Mouse (Mus musculus): Measurements from ENCODE around the gene Gpnmb. TPM values are rescaled to one million over a fixed set of nuclear protein-coding genes. Genes with fewer than 3 reads are reported as not detected.

The Gpnmb gene
- polyA plus RNA-seq, 1 experiment from 2014 or later, result 0.28 TPM

DNA sequence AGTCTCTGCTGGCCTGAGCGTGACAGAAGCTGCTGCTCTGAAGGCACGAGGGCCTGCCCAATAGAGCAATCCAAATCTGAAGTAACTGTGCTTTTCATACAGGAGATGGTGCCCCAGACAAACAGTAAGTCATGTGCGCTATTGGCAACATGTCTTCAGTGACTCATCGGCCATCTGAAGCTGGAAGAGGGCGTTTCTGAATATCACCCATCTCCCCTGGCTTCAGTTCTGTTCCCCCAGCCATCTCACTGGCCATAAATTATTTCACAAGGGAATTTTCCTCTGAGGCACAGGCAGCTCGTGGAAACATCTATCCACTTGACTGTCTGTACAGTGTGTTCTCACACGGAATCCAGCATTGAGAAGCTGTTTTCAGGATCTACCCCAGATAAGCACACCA is 60.1 kb downstream of the Gpnmb start:
- ATAC-seq (ENCODE audit: low FRiP score, low TSS enrichment), result no peak
- H3K27ac ChIP-seq (ENCODE audit: low read depth, low read length), result no peak overlapping the region
- WGBS, result 79% methylated on average over 7 of the region's 7 CpGs
- no peak overlapping the region for H3K4me2 ChIP-seq (replicated peaks; ENCODE audit: low read depth, low read length)
- H3K4me3 ChIP-seq (ENCODE audit: low read length), result no peak overlapping the region
- no peaks in the 10 kb centered on the region for H3K9me3 ChIP-seq (ENCODE audit: control insufficient read depth, low read length)
- H3K36me3 ChIP-seq (ENCODE audit: control insufficient read depth, insufficient read depth, low read length), result peaks cover 66% of the 10 kb centered on the region
- H3K27me3 ChIP-seq (ENCODE audit: control insufficient read depth, insufficient read depth, low read length), result no peaks in the 10 kb centered on the region
- H3K9ac ChIP-seq (ENCODE audit: low read depth, low read length), result no peak overlapping the region
- H3K4me1 ChIP-seq (ENCODE audit: control insufficient read depth, insufficient read depth, low read length), result peaks cover 3% of the 10 kb centered on the region; the same call in 1 of the 2 replicates

DNA sequence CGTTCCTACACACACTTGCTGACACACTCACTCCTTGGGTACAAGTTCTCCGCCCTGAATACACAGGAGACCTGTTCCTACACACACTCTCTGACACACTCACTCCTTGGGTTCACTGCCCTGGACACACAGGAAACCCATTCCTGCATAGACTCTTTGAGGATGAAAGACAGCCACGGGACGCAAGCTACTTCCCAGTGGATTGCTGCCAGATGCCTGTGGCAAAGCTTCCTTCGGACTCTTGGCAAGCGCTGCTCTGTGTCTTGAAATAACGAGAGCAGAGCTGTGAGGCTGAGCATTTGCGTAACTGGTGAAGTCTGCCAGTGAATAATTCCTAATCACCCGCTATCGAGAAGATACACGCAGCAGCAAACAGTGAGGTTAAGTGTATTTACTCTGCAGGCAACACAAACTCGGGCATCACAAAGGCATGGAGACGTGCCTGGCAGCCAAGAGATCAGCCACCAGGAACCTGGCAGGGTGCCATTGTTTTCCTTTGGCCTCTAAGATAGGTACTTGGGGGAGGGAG is 60.7 kb downstream of the Gpnmb start:
- Histone ChIP-seq H3K27me3 (ENCODE audit: control insufficient read depth, insufficient read depth, low read length) (no peaks in the 10 kb centered on the region), H3K4me2 (replicated peaks; ENCODE audit: low read depth, low read length) (no peak overlapping the region), H3K27ac (ENCODE audit: low read depth, low read length) (no peak overlapping the region; the same call in 1 of the 2 replicates), H3K9ac (ENCODE audit: low read depth, low read length) (no peak overlapping the region), H3K9me3 (ENCODE audit: control insufficient read depth, low read length) (no peaks in the 10 kb centered on the region), H3K4me1 (ENCODE audit: control insufficient read depth, insufficient read depth, low read length) (peaks cover 3% of the 10 kb centered on the region; the same call in 1 of the 2 replicates), H3K36me3 (ENCODE audit: control insufficient read depth, insufficient read depth, low read length) (peaks cover 62% of the 10 kb centered on the region), H3K4me3 (ENCODE audit: low read length) (no peak overlapping the region)
- WGBS, result 73% methylated on average over 13 of the region's 13 CpGs
- no peak for ATAC-seq (ENCODE audit: low FRiP score, low TSS enrichment)

DNA sequence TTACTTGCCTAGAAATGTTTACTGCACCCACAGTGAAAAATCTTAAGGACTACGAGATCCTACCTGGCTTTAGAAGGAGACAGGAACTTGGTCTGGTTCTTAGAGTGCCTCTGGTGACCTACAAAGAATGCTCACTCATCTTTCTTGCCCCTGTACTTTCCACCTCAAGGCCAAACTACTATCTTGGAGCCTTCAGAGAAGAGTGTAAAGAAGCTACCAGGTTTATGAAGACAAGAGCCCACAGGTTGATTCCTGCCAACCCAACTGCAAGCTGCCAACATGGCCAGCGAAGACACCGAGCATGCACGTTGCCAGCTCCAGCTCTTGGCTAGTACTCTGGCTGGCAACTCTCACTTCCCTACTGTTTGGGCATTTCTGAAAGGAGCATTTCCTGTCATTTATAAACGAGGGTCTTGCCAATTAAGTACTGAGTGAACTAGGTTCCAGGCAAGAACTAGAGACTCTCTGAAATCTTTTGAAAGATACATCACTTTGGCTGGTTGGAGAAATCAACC is 61.3 kb downstream of the Gpnmb start:
- no peak overlapping the region for H3K9ac ChIP-seq (ENCODE audit: low read depth, low read length)
- no peak overlapping the region for H3K4me2 ChIP-seq (replicated peaks; ENCODE audit: low read depth, low read length)
- H3K27ac ChIP-seq (ENCODE audit: low read depth, low read length), result no peak overlapping the region; the same call in 1 of the 2 replicates
- H3K9me3 ChIP-seq (ENCODE audit: control insufficient read depth, low read length), result no peaks in the 10 kb centered on the region
- no peaks in the 10 kb centered on the region for H3K27me3 ChIP-seq (ENCODE audit: control insufficient read depth, insufficient read depth, low read length)
- ATAC-seq (ENCODE audit: low FRiP score, low TSS enrichment), result no peak
- no peak overlapping the region for H3K4me3 ChIP-seq (ENCODE audit: low read length)
- H3K36me3 ChIP-seq (ENCODE audit: control insufficient read depth, insufficient read depth, low read length), result peaks cover 62% of the 10 kb centered on the region
- 91% methylated on average over 5 of the region's 5 CpGs for WGBS
- H3K4me1 ChIP-seq (ENCODE audit: control insufficient read depth, insufficient read depth, low read length), result peaks cover 3% of the 10 kb centered on the region; the same call in 1 of the 2 replicates

DNA sequence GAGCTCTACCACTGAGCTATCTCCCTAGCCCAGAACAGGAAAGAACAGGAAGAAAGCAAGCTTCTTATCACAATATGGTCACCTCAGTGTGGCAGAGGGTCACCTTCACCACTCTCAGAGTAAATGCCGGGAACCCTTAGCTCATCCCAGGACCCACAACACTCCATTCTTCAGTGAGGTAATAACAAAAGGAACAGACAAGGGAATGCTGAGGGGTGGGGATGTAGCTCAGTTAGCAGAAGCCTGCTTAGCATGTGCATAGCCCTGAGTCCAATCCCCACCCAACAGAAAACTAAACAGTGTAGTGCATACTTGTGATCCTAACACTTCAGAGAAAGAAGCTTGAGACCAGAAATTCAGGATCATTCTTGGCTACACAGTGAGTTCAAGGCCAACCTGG is 62.7 kb downstream of the Gpnmb start:
- no peak overlapping the region for H3K4me3 ChIP-seq (ENCODE audit: low read length)
- no peaks in the 10 kb centered on the region for H3K27me3 ChIP-seq (ENCODE audit: control insufficient read depth, insufficient read depth, low read length)
- H3K9ac ChIP-seq (ENCODE audit: low read depth, low read length), result no peak overlapping the region
- peaks cover 59% of the 10 kb centered on the region for H3K36me3 ChIP-seq (ENCODE audit: control insufficient read depth, insufficient read depth, low read length)
- no peak overlapping the region for H3K27ac ChIP-seq (ENCODE audit: low read depth, low read length)
- H3K9me3 ChIP-seq (ENCODE audit: control insufficient read depth, low read length), result no peaks in the 10 kb centered on the region
- no peak for ATAC-seq (ENCODE audit: low FRiP score, low TSS enrichment)
- WGBS, result 91% methylated on average over 1 of the region's 1 CpGs
- H3K4me1 ChIP-seq (ENCODE audit: control insufficient read depth, insufficient read depth, low read length), result peaks cover 3% of the 10 kb centered on the region; the same call in 1 of the 2 replicates
- H3K4me2 ChIP-seq (replicated peaks; ENCODE audit: low read depth, low read length), result no peak overlapping the region

DNA sequence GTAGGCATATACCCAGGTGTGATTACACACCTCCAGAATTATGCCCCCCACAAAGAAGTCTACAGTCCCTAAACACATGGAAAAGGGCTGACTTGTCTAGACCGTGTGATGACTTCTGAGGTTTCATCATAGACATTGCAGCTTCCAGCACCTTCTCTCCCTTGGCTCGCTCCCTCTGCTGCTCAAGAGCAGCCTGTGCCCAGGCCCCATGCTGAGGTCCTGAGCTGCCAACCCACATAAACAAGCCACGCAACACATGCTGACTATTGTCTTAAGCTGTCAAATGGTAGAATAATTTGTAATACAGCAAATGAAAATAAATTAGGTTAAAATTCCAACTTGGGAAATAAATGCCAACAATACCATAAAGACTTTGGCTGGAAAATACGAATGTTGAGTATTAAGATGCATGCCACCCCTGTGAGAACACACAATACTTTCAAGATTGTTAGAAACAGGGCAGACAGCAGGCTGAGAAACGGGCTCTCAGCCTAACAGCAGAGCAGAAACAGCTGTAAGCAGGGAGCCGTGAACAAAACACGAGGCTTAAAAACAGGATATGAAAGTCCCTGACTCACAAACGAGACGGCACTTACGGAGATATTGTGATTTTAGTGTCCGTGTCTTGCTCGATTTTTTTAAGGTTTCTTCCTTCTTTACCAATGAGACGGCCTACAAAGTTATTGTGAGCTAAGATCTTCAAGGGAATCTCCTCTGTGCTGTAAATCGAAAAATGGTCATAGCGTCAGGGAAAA is 70.6 kb downstream of the Gpnmb start:
- no peak for ATAC-seq (ENCODE audit: low FRiP score, low TSS enrichment)
- Histone ChIP-seq H3K27ac (ENCODE audit: low read depth, low read length) (no peak overlapping the region), H3K27me3 (ENCODE audit: control insufficient read depth, insufficient read depth, low read length) (no peaks in the 10 kb centered on the region), H3K4me2 (replicated peaks; ENCODE audit: low read depth, low read length) (no peak overlapping the region), H3K4me3 (ENCODE audit: low read length) (no peak overlapping the region), H3K9ac (ENCODE audit: low read depth, low read length) (no peak overlapping the region), H3K9me3 (ENCODE audit: control insufficient read depth, low read length) (no peaks in the 10 kb centered on the region), H3K36me3 (ENCODE audit: control insufficient read depth, insufficient read depth, low read length) (peaks cover 68% of the 10 kb centered on the region), H3K4me1 (ENCODE audit: control insufficient read depth, insufficient read depth, low read length) (no peaks in the 10 kb centered on the region)
- WGBS, result 87% methylated on average over 15 of the region's 15 CpGs

DNA sequence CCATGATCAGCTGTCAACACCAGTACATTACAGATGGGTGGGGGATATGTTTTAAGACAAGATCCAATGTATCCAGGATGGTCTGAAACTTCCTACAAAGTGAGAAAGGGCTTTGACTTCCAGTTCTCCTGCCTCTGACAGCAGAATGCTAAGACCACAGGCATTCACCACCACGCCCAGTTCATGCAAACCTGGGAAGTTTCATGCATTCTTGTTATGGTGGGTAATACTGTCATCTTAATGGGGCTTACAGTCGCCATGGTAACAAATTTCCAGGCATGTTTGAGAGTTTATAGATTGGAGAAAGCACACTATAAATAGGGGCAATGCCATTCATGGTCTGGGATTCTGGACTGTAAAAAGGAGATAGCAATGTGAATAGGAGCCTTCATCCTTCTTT is 72.8 kb downstream of the Gpnmb start:
- H3K27me3 ChIP-seq (ENCODE audit: control insufficient read depth, insufficient read depth, low read length), result no peaks in the 10 kb centered on the region
- no peak overlapping the region for H3K27ac ChIP-seq (ENCODE audit: low read depth, low read length)
- H3K36me3 ChIP-seq (ENCODE audit: control insufficient read depth, insufficient read depth, low read length), result peaks cover 52% of the 10 kb centered on the region
- no peaks in the 10 kb centered on the region for H3K4me1 ChIP-seq (ENCODE audit: control insufficient read depth, insufficient read depth, low read length)
- no peak for ATAC-seq (ENCODE audit: low FRiP score, low TSS enrichment)
- WGBS, result 98% methylated on average over 2 of the region's 2 CpGs
- H3K9ac ChIP-seq (ENCODE audit: low read depth, low read length), result no peak overlapping the region
- H3K4me3 ChIP-seq (ENCODE audit: low read length), result no peak overlapping the region
- no peak overlapping the region for H3K4me2 ChIP-seq (replicated peaks; ENCODE audit: low read depth, low read length)
- no peaks in the 10 kb centered on the region for H3K9me3 ChIP-seq (ENCODE audit: control insufficient read depth, low read length)

DNA sequence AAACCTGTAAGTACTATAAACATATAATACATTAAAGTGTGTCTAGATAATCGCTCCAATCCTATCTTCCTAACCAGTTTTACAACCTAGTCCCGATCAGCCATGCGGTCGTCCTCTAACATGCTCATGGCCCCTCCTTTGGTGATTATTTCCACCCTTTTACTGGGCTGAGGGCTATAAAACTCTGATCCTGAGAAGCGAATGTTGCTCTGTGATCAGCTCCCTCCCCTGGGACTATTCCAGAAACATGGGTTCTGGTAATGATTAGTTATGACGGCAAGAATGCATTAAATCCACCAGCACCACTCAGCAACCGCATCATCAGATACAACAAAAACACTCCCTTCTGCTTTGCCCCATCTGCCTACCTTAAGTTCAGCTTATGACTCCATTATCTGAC is 77.5 kb downstream of the Gpnmb start:
- no peak for ATAC-seq (ENCODE audit: low FRiP score, low TSS enrichment)
- Histone ChIP-seq H3K27ac (ENCODE audit: low read depth, low read length) (no peak overlapping the region), H3K4me1 (ENCODE audit: control insufficient read depth, insufficient read depth, low read length) (no peaks in the 10 kb centered on the region), H3K27me3 (ENCODE audit: control insufficient read depth, insufficient read depth, low read length) (no peaks in the 10 kb centered on the region), H3K4me3 (ENCODE audit: low read length) (no peak overlapping the region), H3K9me3 (ENCODE audit: control insufficient read depth, low read length) (no peaks in the 10 kb centered on the region), H3K36me3 (ENCODE audit: control insufficient read depth, insufficient read depth, low read length) (peaks cover 30% of the 10 kb centered on the region), H3K4me2 (replicated peaks; ENCODE audit: low read depth, low read length) (no peak overlapping the region), H3K9ac (ENCODE audit: low read depth, low read length) (no peak overlapping the region)
- WGBS, result 65% methylated on average over 7 of the region's 7 CpGs

DNA sequence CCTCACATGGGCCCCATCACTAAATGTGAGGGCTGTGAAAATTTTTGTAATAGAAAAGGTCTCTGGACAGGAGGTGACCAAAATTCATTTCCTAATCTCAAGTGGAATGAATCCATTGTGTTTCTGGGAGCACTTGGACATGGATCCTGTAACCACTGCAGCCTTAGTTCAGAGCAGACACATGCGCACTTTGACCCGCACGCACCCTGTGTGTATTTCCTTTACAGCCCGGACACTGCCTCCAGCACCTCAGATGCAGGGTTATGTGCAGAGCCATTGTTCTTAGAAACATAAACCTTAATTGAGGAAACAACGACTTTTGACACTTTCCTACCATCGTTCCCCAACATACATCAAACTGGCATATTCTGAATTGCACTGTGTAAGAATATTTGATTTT is 78.1 kb downstream of the Gpnmb start:
- Histone ChIP-seq H3K4me2 (replicated peaks; ENCODE audit: low read depth, low read length) (no peak overlapping the region), H3K9ac (ENCODE audit: low read depth, low read length) (no peak overlapping the region), H3K4me3 (ENCODE audit: low read length) (no peak overlapping the region), H3K27ac (ENCODE audit: low read depth, low read length) (no peak overlapping the region), H3K27me3 (ENCODE audit: control insufficient read depth, insufficient read depth, low read length) (no peaks in the 10 kb centered on the region), H3K9me3 (ENCODE audit: control insufficient read depth, low read length) (no peaks in the 10 kb centered on the region), H3K36me3 (ENCODE audit: control insufficient read depth, insufficient read depth, low read length) (peaks cover 28% of the 10 kb centered on the region), H3K4me1 (ENCODE audit: control insufficient read depth, insufficient read depth, low read length) (no peaks in the 10 kb centered on the region)
- no peak for ATAC-seq (ENCODE audit: low FRiP score, low TSS enrichment)
- WGBS, result 85% methylated on average over 6 of the region's 6 CpGs

DNA sequence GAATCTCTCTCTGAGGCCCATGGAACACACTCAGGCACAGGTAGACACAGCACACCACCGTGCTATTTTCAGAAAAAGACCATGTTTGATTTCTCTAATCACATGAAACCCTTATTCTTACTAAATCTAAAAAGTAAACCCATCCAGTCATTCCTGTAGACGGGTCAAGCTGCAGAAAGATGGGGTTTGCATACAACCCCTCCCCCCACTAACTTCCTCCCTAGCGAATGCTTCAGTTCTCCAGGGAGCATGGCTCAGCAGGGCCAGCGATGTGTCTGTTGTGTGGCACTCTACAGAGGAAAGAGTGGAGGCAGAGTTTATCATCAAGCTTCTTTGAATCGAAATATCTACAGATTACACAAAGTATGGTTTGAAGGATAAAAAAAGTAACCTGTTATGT is 79.2 kb downstream of the Gpnmb start:
- peaks cover 28% of the 10 kb centered on the region for H3K36me3 ChIP-seq (ENCODE audit: control insufficient read depth, insufficient read depth, low read length)
- no peaks in the 10 kb centered on the region for H3K4me1 ChIP-seq (ENCODE audit: control insufficient read depth, insufficient read depth, low read length)
- no peak overlapping the region for H3K27ac ChIP-seq (ENCODE audit: low read depth, low read length)
- WGBS, result 82% methylated on average over 5 of the region's 5 CpGs
- H3K27me3 ChIP-seq (ENCODE audit: control insufficient read depth, insufficient read depth, low read length), result no peaks in the 10 kb centered on the region
- H3K4me2 ChIP-seq (replicated peaks; ENCODE audit: low read depth, low read length), result no peak overlapping the region
- H3K9ac ChIP-seq (ENCODE audit: low read depth, low read length), result no peak overlapping the region
- no peaks in the 10 kb centered on the region for H3K9me3 ChIP-seq (ENCODE audit: control insufficient read depth, low read length)
- ATAC-seq (ENCODE audit: low FRiP score, low TSS enrichment), result no peak
- no peak overlapping the region for H3K4me3 ChIP-seq (ENCODE audit: low read length)
